Mouse (Mus musculus) limb, embryonic 15.5 days (tissue): ENCODE measurements at regions not wholly inside any gene's neighbourhood (a gene's known extent, or its start where the extent isn't known, plus 50 kb on each side); places are given as distances from the start of the nearest gene placed in this dataset.

Experiments used
- ATAC-seq: fragments of 200-750 bp; cut with Nextera tagmentation; 2 replicates; pipeline ENCODE4 v1.8.0; 2017; ENCODE audit warnings: low read depth, moderate TSS enrichment; ENCODE audit not compliant: insufficient number of reproducible peaks, low FRiP score, low TSS enrichment
- H3K27ac ChIP-seq: fragments of 300-500 bp; sonication (generic); 2 replicates; pipeline ENCODE4 v1.5.1; 2015; ENCODE audit warnings: moderate library complexity, mild to moderate bottlenecking, inconsistent platforms
- H3K27me3 ChIP-seq: fragments of 300-500 bp; sonication (generic); 2 replicates; pipeline ENCODE4 v1.6.1; 2015; ENCODE audit warnings: inconsistent platforms
- H3K36me3 ChIP-seq: fragments of 300-500 bp; sonication (generic); 2 replicates; pipeline ENCODE4 v1.6.1; 2015; ENCODE audit warnings: inconsistent platforms
- H3K4me1 ChIP-seq: fragments of 300-500 bp; sonication (generic); 2 replicates; pipeline ENCODE4 v1.6.1; 2015; ENCODE audit warnings: inconsistent platforms
- H3K4me2 ChIP-seq: fragments of 300-500 bp; sonication (generic); 2 replicates; pipeline ENCODE4 v1.6.1; 2015; ENCODE audit warnings: mild to moderate bottlenecking, inconsistent platforms
- H3K4me3 ChIP-seq: fragments of 300-500 bp; sonication (generic); 2 replicates; pipeline ENCODE4 v1.5.1; 2015; ENCODE audit warnings: mild to moderate bottlenecking, inconsistent platforms
- H3K9ac ChIP-seq: fragments of 300-500 bp; sonication (generic); 2 replicates; pipeline ENCODE4 v1.6.1; 2015; ENCODE audit warnings: inconsistent platforms
- H3K9me3 ChIP-seq: fragments of 300-500 bp; sonication (generic); 2 replicates; pipeline ENCODE4 v1.6.1; 2016; ENCODE audit warnings: inconsistent platforms
- WGBS: fragments of 180-500 bp; shearing (Covaris S2); methylation state at CpG from one replicate; pipeline ENCODE4 v1.1.7; 2015; 5-methylcytosine and 5-hydroxymethylcytosine counted together

GRCm38 (mm10) chr9:94425804-94426203 is 112.1 kb downstream of the 1190002N15Rik start:
- no peak overlapping the region for H3K27ac ChIP-seq
- H3K9me3 ChIP-seq = no peaks in the 10 kb centered on the region
- no peaks in the 10 kb centered on the region for H3K36me3 ChIP-seq
- 46% methylated on average over 6 of the region's 6 CpGs for WGBS
- 0 out of 2 replicates have a peak, but pooled peaks cover 5% of the 10 kb centered on the region for H3K4me1 ChIP-seq
- no peak overlapping the region for H3K9ac ChIP-seq
- no peak overlapping the region for H3K4me2 ChIP-seq
- no peak for ATAC-seq
- H3K4me3 ChIP-seq = no peak overlapping the region
- no peaks in the 10 kb centered on the region for H3K27me3 ChIP-seq

- Histone ChIP-seq H3K9me3 (no peaks in the 10 kb centered on the region), H3K36me3 (no peaks in the 10 kb centered on the region), H3K9ac (no peak overlapping the region), H3K4me3 (no peak overlapping the region), H3K27me3 (no peaks in the 10 kb centered on the region), H3K4me2 (no peak overlapping the region), H3K4me1 (0 out of 2 replicates have a peak, but pooled peaks cover 5% of the 10 kb centered on the region), H3K27ac (no peak overlapping the region)
- WGBS = 61% methylated on average over 5 of the region's 5 CpGs
- no peak for ATAC-seq
Observed at GRCm38 (mm10) chr9:94424438-94425135, 113.3 kb downstream of the 1190002N15Rik start.

- H3K9ac ChIP-seq = no peak overlapping the region
- H3K9me3 ChIP-seq = no peaks in the 10 kb centered on the region
- H3K27me3 ChIP-seq = no peaks in the 10 kb centered on the region
- no peak overlapping the region for H3K4me3 ChIP-seq
- H3K4me2 ChIP-seq = no peak overlapping the region
- 61% methylated on average over 8 of the region's 8 CpGs for WGBS
- no peaks in the 10 kb centered on the region for H3K36me3 ChIP-seq
- peaks cover 11% of the 10 kb centered on the region; the same call in 1 of the 2 replicates for H3K4me1 ChIP-seq
- no peak overlapping the region for H3K27ac ChIP-seq
- ATAC-seq = no peak
Observed at GRCm38 (mm10) chr9:94410546-94410945, 127.3 kb downstream of the 1190002N15Rik start.

- Histone ChIP-seq H3K4me1 (peaks cover 11% of the 10 kb centered on the region; the same call in 1 of the 2 replicates), H3K36me3 (no peaks in the 10 kb centered on the region), H3K9ac (no peak overlapping the region), H3K9me3 (no peaks in the 10 kb centered on the region), H3K4me2 (no peak overlapping the region), H3K27ac (no peak overlapping the region), H3K27me3 (no peaks in the 10 kb centered on the region), H3K4me3 (no peak overlapping the region)
- 34% methylated on average over 3 of the region's 3 CpGs for WGBS
- no peak for ATAC-seq
Observed at GRCm38 (mm10) chr9:94410042-94410441, 127.8 kb downstream of the 1190002N15Rik start.

GRCm38 (mm10) chr9:94408635-94409323 is 129.1 kb downstream of the 1190002N15Rik start:
- Histone ChIP-seq H3K9me3 (no peaks in the 10 kb centered on the region), H3K27ac (no peak overlapping the region), H3K9ac (no peak overlapping the region), H3K4me1 (peaks cover 11% of the 10 kb centered on the region; the same call in 1 of the 2 replicates), H3K4me2 (no peak overlapping the region), H3K36me3 (no peaks in the 10 kb centered on the region), H3K27me3 (no peaks in the 10 kb centered on the region), H3K4me3 (no peak overlapping the region)
- WGBS = 43% methylated on average over 7 of the region's 7 CpGs
- no peak for ATAC-seq

- no peak for ATAC-seq
- Histone ChIP-seq H3K27ac (no peak overlapping the region), H3K9ac (no peak overlapping the region), H3K4me2 (no peak overlapping the region), H3K27me3 (no peaks in the 10 kb centered on the region), H3K4me3 (no peak overlapping the region), H3K36me3 (no peaks in the 10 kb centered on the region), H3K4me1 (peaks cover 11% of the 10 kb centered on the region; the same call in 1 of the 2 replicates), H3K9me3 (no peaks in the 10 kb centered on the region)
- 96% methylated on average over 10 of the region's 10 CpGs for WGBS
Observed at GRCm38 (mm10) chr9:94407671-94408070, 130.2 kb downstream of the 1190002N15Rik start.

GRCm38 (mm10) chr9:94404551-94404950 is 133.3 kb downstream of the 1190002N15Rik start:
- WGBS = 72% methylated on average over 6 of the region's 6 CpGs
- no peak for ATAC-seq

GRCm38 (mm10) chr9:94400596-94400995 is 137.3 kb downstream of the 1190002N15Rik start:
- H3K4me2 ChIP-seq = no peak overlapping the region
- WGBS = 82% methylated on average over 1 of the region's 1 CpGs

More at GRCm38 (mm10) chr9:94404551-94404950, 133.3 kb downstream of the 1190002N15Rik start:
- Histone ChIP-seq H3K4me2 (no peak overlapping the region), H3K36me3 (no peaks in the 10 kb centered on the region), H3K9ac (no peak overlapping the region), H3K27ac (no peak overlapping the region), H3K4me3 (no peak overlapping the region), H3K27me3 (no peaks in the 10 kb centered on the region), H3K9me3 (no peaks in the 10 kb centered on the region), H3K4me1 (peaks cover 3% of the 10 kb centered on the region; the same call in 1 of the 2 replicates)

GRCm38 (mm10) chr9:94395215-94395614 is 142.7 kb downstream of the 1190002N15Rik start:
- Histone ChIP-seq H3K27ac (no peak overlapping the region), H3K4me1 (no peaks in the 10 kb centered on the region), H3K4me2 (no peak overlapping the region), H3K36me3 (no peaks in the 10 kb centered on the region), H3K27me3 (no peaks in the 10 kb centered on the region), H3K9ac (no peak overlapping the region), H3K4me3 (no peak overlapping the region), H3K9me3 (no peaks in the 10 kb centered on the region)
- 82% methylated on average over 5 of the region's 5 CpGs for WGBS
- no peak for ATAC-seq

More at GRCm38 (mm10) chr9:94400596-94400995, 137.3 kb downstream of the 1190002N15Rik start:
- ATAC-seq = no peak
- Histone ChIP-seq H3K4me1 (no peaks in the 10 kb centered on the region), H3K27ac (no peak overlapping the region), H3K36me3 (no peaks in the 10 kb centered on the region), H3K9ac (no peak overlapping the region), H3K27me3 (no peaks in the 10 kb centered on the region), H3K9me3 (no peaks in the 10 kb centered on the region), H3K4me3 (no peak overlapping the region)

GRCm38 (mm10) chr9:94386190-94386589 is 151.7 kb downstream of the 1190002N15Rik start:
- ATAC-seq = no peak
- Histone ChIP-seq H3K9ac (no peak overlapping the region), H3K4me1 (no peaks in the 10 kb centered on the region), H3K36me3 (no peaks in the 10 kb centered on the region), H3K27ac (no peak overlapping the region), H3K27me3 (no peaks in the 10 kb centered on the region), H3K4me3 (no peak overlapping the region), H3K9me3 (no peaks in the 10 kb centered on the region), H3K4me2 (no peak overlapping the region)

- ATAC-seq = no peak
- WGBS = 72% methylated on average over 2 of the region's 2 CpGs
- H3K9ac ChIP-seq = no peak overlapping the region
- no peak overlapping the region for H3K27ac ChIP-seq
- H3K36me3 ChIP-seq = no peaks in the 10 kb centered on the region
- no peak overlapping the region for H3K4me3 ChIP-seq
- no peaks in the 10 kb centered on the region for H3K27me3 ChIP-seq
- H3K9me3 ChIP-seq = no peaks in the 10 kb centered on the region
- no peaks in the 10 kb centered on the region for H3K4me1 ChIP-seq
- H3K4me2 ChIP-seq = no peak overlapping the region
Observed at GRCm38 (mm10) chr9:94382293-94382692, 155.6 kb downstream of the 1190002N15Rik start.

- Histone ChIP-seq H3K9me3 (no peaks in the 10 kb centered on the region), H3K27me3 (no peaks in the 10 kb centered on the region), H3K4me3 (no peak overlapping the region), H3K9ac (no peak overlapping the region), H3K4me2 (no peak overlapping the region), H3K4me1 (no peaks in the 10 kb centered on the region), H3K27ac (no peak overlapping the region), H3K36me3 (no peaks in the 10 kb centered on the region)
- ATAC-seq = no peak
- WGBS = 43% methylated on average over 5 of the region's 5 CpGs
Observed at GRCm38 (mm10) chr9:94378835-94379234, 159.0 kb downstream of the 1190002N15Rik start.
